Mouse (Mus musculus) layer of hippocampus, adult 2 months (tissue): ENCODE measurements around the gene Enpp4. TPM values are rescaled to one million over a fixed set of nuclear protein-coding genes. Genes with fewer than 3 reads are reported as not detected.

Experiments used
- DNase-seq, 2 experiments: peaks; one replicate each; pipeline ENCODE4 v3.0.0; 2022; ENCODE audit warnings: low spot score in 2 of 2
- H3K27ac ChIP-seq: fragments of 200-600 bp; 2 replicates; pipeline ENCODE4 v1.8.1; 2022
- H3K4me3 ChIP-seq: fragments of 200-600 bp; 2 replicates; pipeline ENCODE4 v1.8.1; 2022; ENCODE audit warnings: mild to moderate bottlenecking
- CTCF ChIP-seq: fragments of 200-600 bp; conservative IDR thresholded peaks from 2 replicates; pipeline ENCODE4 v1.8.1; 2022; ENCODE audit warnings: antibody characterized with exemption, mild to moderate bottlenecking, moderate library complexity
- total RNA-seq, 2 experiments: library from RNA; stranded (reverse); gene quantifications; 2 replicates each; pipeline ENCODE4 v1.2.3; 2021

Enpp4 gene
- total RNA-seq, 2 experiments from 2014 or later, result 15.7 to 17.2 TPM

GRCm38 (mm10) chr17:44077843-44078160 lies 27.8 kb downstream of the Enpp4 start:
- no peak for TF ChIP-seq CTCF
- no peak for DNase-seq
- no peak overlapping the region for H3K27ac ChIP-seq
- H3K4me3 ChIP-seq, result no peak overlapping the region

GRCm38 (mm10) chr17:44077146-44077842 lies 28.3 kb downstream of the Enpp4 start:
- no peak for TF ChIP-seq CTCF
- Histone ChIP-seq H3K4me3 (no peak overlapping the region), H3K27ac (no peak overlapping the region)
- DNase-seq, result no peak

GRCm38 (mm10) chr17:44076051-44076680 lies 29.4 kb downstream of the Enpp4 start:
- TF ChIP-seq CTCF, result peak; percentile 90
- H3K27ac ChIP-seq, result no peak overlapping the region; the same call in 1 of the 2 replicates
- no peak overlapping the region; the same call in 1 of the 2 replicates for H3K4me3 ChIP-seq
- DNase-seq, result peak in 1 of 2 experiments; percentile 30

- DNase-seq, result no peak
- Histone ChIP-seq H3K27ac (no peak overlapping the region; the same call in 1 of the 2 replicates), H3K4me3 (no peak overlapping the region; the same call in 1 of the 2 replicates)
- no peak for TF ChIP-seq CTCF
Measured at GRCm38 (mm10) chr17:44075601-44076000, 30.0 kb downstream of the Enpp4 start.

GRCm38 (mm10) chr17:44071680-44072079 lies 33.9 kb downstream of the Enpp4 start:
- no peak for TF ChIP-seq CTCF
- no peak for DNase-seq
- no peak overlapping the region for H3K27ac ChIP-seq
- no peak overlapping the region for H3K4me3 ChIP-seq

GRCm38 (mm10) chr17:44068876-44069275 lies 36.7 kb downstream of the Enpp4 start:
- no peak overlapping the region for H3K4me3 ChIP-seq
- no peak for DNase-seq
- no peak for TF ChIP-seq CTCF
- H3K27ac ChIP-seq, result no peak overlapping the region

GRCm38 (mm10) chr17:44061289-44061890 lies 44.2 kb downstream of the Enpp4 start:
- H3K27ac ChIP-seq, result no peak overlapping the region
- no peak overlapping the region for H3K4me3 ChIP-seq
- DNase-seq, result no peak
- TF ChIP-seq CTCF, result no peak

GRCm38 (mm10) chr17:44060781-44061180 lies 44.8 kb downstream of the Enpp4 start:
- no peak overlapping the region for H3K4me3 ChIP-seq
- no peak overlapping the region for H3K27ac ChIP-seq
- no peak for DNase-seq
- no peak for TF ChIP-seq CTCF

GRCm38 (mm10) chr17:44058145-44058544 lies 47.5 kb downstream of the Enpp4 start:
- TF ChIP-seq CTCF, result no peak

GRCm38 (mm10) chr17:44057123-44057522 lies 48.5 kb downstream of the Enpp4 start:
- no peak overlapping the region for H3K4me3 ChIP-seq
- H3K27ac ChIP-seq, result no peak overlapping the region
- DNase-seq, result no peak
- no peak for TF ChIP-seq CTCF

More at GRCm38 (mm10) chr17:44058145-44058544, 47.5 kb downstream of the Enpp4 start:
- H3K27ac ChIP-seq, result no peak overlapping the region
- no peak overlapping the region for H3K4me3 ChIP-seq
- DNase-seq, result no peak

GRCm38 (mm10) chr17:44053427-44053826 lies 52.2 kb downstream of the Enpp4 start:
- Histone ChIP-seq H3K27ac (no peak overlapping the region), H3K4me3 (no peak overlapping the region)
- DNase-seq, result no peak
- TF ChIP-seq CTCF, result no peak

Other genes starting within 250 kb of the Enpp4 start
- gene Enpp5, start 27.0 kb downstream of the Enpp4 start, total RNA-seq, result 100 to 1,000 TPM; 153 to 159 TPM
- gene Clic5, start 82.8 kb upstream of the Enpp4 start, total RNA-seq, result 1 to 10 TPM; 3.3 to 4.2 TPM